Mouse (Mus musculus): ENCODE results near the gene Nudt4. TPM values are rescaled to one million over a fixed set of nuclear protein-coding genes. Genes with fewer than 3 reads are reported as not detected.

The Nudt4 gene
- polyA plus RNA-seq (2015; fragmentation: Nextera tagmentation; extraction: Ambion mirVana), result 46.0 and 53.6 TPM in 2 replicates

DNA sequence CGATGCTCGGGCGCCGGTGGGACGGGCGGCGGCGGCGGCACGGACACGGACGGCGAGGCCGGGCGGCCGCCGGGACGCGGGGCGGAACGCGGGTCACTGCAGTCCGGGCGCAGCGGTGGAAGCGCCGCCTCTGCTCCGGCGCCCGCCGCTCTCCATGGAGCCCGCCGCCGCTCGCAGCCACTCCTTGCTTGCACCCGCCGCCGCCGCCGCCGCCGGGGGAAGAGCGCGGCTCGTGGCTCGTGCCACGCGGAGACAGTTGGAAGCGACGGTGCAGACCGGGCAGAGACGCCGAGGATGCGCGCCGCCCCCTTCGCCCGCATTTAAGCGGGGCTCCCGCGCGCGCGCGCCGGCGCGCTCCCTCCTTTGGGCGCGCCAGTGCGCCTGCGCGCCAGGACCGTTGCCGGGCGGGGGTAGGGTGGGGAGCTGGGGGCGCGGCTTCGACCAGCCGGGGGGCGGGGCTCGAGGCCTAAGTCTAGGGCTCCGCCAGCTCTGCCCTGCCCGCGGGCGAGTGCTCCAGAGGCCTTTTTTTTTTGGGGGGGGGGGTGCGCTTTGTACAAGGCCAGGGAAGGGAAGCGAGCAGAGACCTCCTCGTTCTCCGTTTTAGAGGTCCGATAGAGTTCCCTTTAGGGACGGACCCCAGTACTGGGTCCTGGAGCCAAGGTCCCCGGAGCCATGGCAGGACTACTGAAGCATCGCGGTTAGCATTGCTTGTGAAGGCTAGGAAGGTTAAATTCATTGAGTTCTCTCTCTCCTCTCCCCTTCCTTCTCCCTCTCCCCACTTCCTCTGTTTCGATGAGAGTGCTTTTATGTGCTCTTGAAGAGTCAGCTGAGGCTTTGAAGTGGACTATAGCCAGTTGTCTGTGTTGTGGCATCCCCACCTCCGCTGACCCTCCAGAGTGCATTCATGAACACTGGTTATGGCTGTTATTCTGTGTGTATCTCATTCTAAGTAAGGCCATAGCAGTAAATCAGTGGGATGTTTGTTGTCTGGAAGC is at the start of gene Nudt4:
Gene Nudt4 (minus strand): TSS at position 296 of the 995 bp plus-strand sequence.
- ATAC-seq (ENCODE audit: insufficient read depth, low FRiP score), result peak; percentile 95
- 1% methylated on average over 82 of the region's 97 CpGs for WGBS
- Histone ChIP-seq H3K4me1 (ENCODE audit: control insufficient read depth, insufficient read depth, low read length) (peaks cover 22% of the 10 kb centered on the region), H3K9me3 (replicated peaks; ENCODE audit: control insufficient read depth, low read length) (no peaks in the 10 kb centered on the region), H3K36me3 (ENCODE audit: control insufficient read depth, insufficient read depth, low read length) (no peaks in the 10 kb centered on the region), H3K27me3 (ENCODE audit: control insufficient read depth, insufficient read depth, low read length) (no peaks in the 10 kb centered on the region), H3K9ac (ENCODE audit: low read length) (peak within 1 kb of the TSS; percentile 98), H3K4me2 (ENCODE audit: low read depth, low read length) (peak within 1 kb of the TSS; percentile 72), H3K4me3 (replicated peaks; ENCODE audit: low read length) (peak within 1 kb of the TSS; percentile 96), H3K27ac (ENCODE audit: low read length) (peak within 1 kb of the TSS; percentile 93)

DNA sequence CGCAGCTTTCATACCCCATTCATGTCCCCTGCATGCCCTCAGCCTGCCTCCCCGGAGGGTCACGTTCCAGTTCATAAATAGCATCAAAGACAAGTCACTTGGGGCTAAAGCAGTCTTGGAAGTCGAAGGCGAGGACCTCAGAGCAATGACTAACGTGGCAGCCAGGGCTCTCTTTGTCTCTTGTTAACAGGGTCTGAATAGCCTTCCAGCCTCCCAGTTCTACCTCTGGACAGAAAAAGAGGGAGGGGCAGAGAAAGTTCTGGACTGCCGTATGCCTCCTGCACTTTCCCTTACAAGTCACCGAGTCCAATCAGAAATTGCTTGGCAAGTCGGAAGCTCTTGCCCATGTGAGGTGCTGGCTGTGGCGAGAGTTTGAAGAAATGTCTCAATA is 47.4 kb upstream of the Nudt4 start:
- no peak for ATAC-seq (ENCODE audit: insufficient read depth, low FRiP score)
- no peak overlapping the region for H3K9ac ChIP-seq (ENCODE audit: low read length)
- H3K4me3 ChIP-seq (replicated peaks; ENCODE audit: low read length), result no peak overlapping the region
- H3K27me3 ChIP-seq (ENCODE audit: control insufficient read depth, insufficient read depth, low read length), result no peaks in the 10 kb centered on the region
- no peaks in the 10 kb centered on the region for H3K4me1 ChIP-seq (ENCODE audit: control insufficient read depth, insufficient read depth, low read length)
- H3K4me2 ChIP-seq (ENCODE audit: low read depth, low read length), result no peak overlapping the region
- no peak overlapping the region for H3K27ac ChIP-seq (ENCODE audit: low read length)
- no peaks in the 10 kb centered on the region for H3K9me3 ChIP-seq (replicated peaks; ENCODE audit: control insufficient read depth, low read length)
- 54% methylated on average over 10 of the region's 10 CpGs for WGBS
- no peaks in the 10 kb centered on the region for H3K36me3 ChIP-seq (ENCODE audit: control insufficient read depth, insufficient read depth, low read length)

DNA sequence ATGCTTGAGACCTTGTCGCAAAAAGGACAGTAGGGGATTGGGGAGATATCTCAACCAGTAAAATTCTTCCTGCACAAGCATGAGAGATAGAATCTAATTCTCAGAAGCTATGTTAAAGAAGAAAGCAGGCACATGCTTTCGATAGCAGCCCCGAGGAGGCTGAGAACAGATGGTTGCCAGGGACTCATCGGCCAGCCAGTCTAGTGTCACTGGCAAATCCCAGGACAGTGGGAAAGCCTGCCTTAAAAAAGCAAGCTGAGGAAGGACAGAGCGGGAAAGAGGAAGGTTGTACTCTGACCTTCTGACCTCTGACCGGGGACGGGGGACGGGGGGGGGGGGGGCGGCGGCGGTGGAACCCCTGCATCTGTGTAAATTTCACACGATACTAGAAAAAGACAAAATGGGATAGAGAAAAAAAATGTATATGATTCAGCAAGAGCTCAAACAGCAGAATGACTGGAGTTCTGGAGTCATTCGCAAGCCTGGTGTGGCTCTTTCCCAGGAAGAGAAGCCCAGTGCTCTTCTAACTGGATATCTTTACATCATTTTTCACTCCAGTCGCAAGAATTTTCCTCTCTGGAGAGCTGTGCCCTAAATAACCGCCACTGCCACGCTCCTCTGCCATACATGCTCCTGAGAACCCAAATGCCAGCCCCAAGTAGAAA is 46.9 kb upstream of the Nudt4 start:
- H3K4me1 ChIP-seq (ENCODE audit: control insufficient read depth, insufficient read depth, low read length), result no peaks in the 10 kb centered on the region
- H3K4me3 ChIP-seq (replicated peaks; ENCODE audit: low read length), result no peak overlapping the region
- H3K9ac ChIP-seq (ENCODE audit: low read length), result no peak overlapping the region
- H3K4me2 ChIP-seq (ENCODE audit: low read depth, low read length), result no peak overlapping the region
- H3K9me3 ChIP-seq (replicated peaks; ENCODE audit: control insufficient read depth, low read length), result no peaks in the 10 kb centered on the region
- WGBS, result 52% methylated on average over 16 of the region's 16 CpGs
- no peak for ATAC-seq (ENCODE audit: insufficient read depth, low FRiP score)
- H3K27ac ChIP-seq (ENCODE audit: low read length), result no peak overlapping the region
- H3K27me3 ChIP-seq (ENCODE audit: control insufficient read depth, insufficient read depth, low read length), result no peaks in the 10 kb centered on the region
- H3K36me3 ChIP-seq (ENCODE audit: control insufficient read depth, insufficient read depth, low read length), result no peaks in the 10 kb centered on the region

- Histone ChIP-seq H3K27me3 (ENCODE audit: control insufficient read depth, insufficient read depth, low read length) (no peaks in the 10 kb centered on the region), H3K4me1 (ENCODE audit: control insufficient read depth, insufficient read depth, low read length) (peaks cover 4% of the 10 kb centered on the region; the same call in 1 of the 2 replicates), H3K9me3 (replicated peaks; ENCODE audit: control insufficient read depth, low read length) (no peaks in the 10 kb centered on the region), H3K4me2 (ENCODE audit: low read depth, low read length) (0 out of 2 replicates have a peak overlapping the region, but pooled peaks have one; percentile 3), H3K4me3 (replicated peaks; ENCODE audit: low read length) (no peak overlapping the region), H3K27ac (ENCODE audit: low read length) (no peak overlapping the region), H3K9ac (ENCODE audit: low read length) (no peak overlapping the region), H3K36me3 (ENCODE audit: control insufficient read depth, insufficient read depth, low read length) (no peaks in the 10 kb centered on the region)
- 51% methylated on average over 22 of the region's 22 CpGs for WGBS
- peak; percentile 53; the same call in 1 of the 2 replicates for ATAC-seq (ENCODE audit: insufficient read depth, low FRiP score)
Measured at GRCm38 (mm10) chr10:95604979-95605613, 41.1 kb upstream of the Nudt4 start.

DNA sequence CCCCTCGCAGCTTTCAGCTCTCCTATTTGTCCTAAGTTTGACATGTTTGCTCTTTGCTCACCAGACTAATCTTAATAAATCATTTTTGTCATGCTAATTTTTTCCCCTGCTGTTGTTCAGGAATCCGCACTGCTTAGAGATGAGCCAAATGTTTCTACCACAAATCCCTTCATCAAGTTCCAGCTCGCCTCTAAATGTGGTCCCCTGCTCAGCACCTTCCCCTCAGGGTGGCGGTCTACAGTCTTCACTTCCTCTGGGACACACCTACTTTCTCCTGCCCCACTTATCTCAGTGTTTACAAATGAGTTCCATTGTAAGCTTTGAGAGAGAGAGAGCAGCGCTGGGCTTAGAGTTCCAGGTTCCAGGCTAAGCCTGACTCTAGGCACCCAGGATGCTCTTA is 36.6 kb upstream of the Nudt4 start:
- ATAC-seq (ENCODE audit: insufficient read depth, low FRiP score), result peak; percentile 39; the same call in 1 of the 2 replicates
- WGBS, result 15% methylated on average over 5 of the region's 5 CpGs

DNA sequence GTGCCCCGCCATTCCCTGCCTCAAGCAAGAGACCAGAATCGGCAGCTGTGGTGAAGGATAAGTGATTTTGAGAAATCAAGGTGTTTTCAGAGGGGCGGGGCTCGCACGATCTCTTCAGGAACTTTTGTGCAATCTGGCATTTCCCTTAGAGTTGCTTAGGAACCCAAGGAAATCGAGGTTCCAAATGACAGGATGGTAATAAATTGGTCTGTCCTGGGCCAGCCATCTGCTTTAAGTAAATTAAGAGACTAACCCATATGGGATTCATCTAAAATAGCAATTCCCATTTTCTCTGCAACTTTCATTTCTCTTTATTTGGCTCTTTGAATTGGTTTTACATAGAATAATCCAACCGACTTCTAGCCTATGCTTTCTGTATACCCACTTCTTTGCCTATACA is 35.8 kb upstream of the Nudt4 start:
- Histone ChIP-seq H3K27me3 (ENCODE audit: control insufficient read depth, insufficient read depth, low read length) (no peaks in the 10 kb centered on the region), H3K4me2 (ENCODE audit: low read depth, low read length) (no peak overlapping the region), H3K9ac (ENCODE audit: low read length) (no peak overlapping the region), H3K4me3 (replicated peaks; ENCODE audit: low read length) (no peak overlapping the region), H3K9me3 (replicated peaks; ENCODE audit: control insufficient read depth, low read length) (no peaks in the 10 kb centered on the region), H3K4me1 (ENCODE audit: control insufficient read depth, insufficient read depth, low read length) (peaks cover 4% of the 10 kb centered on the region; the same call in 1 of the 2 replicates), H3K27ac (ENCODE audit: low read length) (no peak overlapping the region), H3K36me3 (ENCODE audit: control insufficient read depth, insufficient read depth, low read length) (no peaks in the 10 kb centered on the region)
- ATAC-seq (ENCODE audit: insufficient read depth, low FRiP score), result no peak
- 72% methylated on average over 7 of the region's 7 CpGs for WGBS

More for the DNA sequence above, 36.6 kb upstream of the Nudt4 start:
- no peaks in the 10 kb centered on the region for H3K36me3 ChIP-seq (ENCODE audit: control insufficient read depth, insufficient read depth, low read length)
- H3K4me1 ChIP-seq (ENCODE audit: control insufficient read depth, insufficient read depth, low read length), result peaks cover 4% of the 10 kb centered on the region; the same call in 1 of the 2 replicates
- no peaks in the 10 kb centered on the region for H3K27me3 ChIP-seq (ENCODE audit: control insufficient read depth, insufficient read depth, low read length)
- no peaks in the 10 kb centered on the region for H3K9me3 ChIP-seq (replicated peaks; ENCODE audit: control insufficient read depth, low read length)
- H3K4me2 ChIP-seq (ENCODE audit: low read depth, low read length), result no peak overlapping the region
- no peak overlapping the region for H3K27ac ChIP-seq (ENCODE audit: low read length)
- H3K4me3 ChIP-seq (replicated peaks; ENCODE audit: low read length), result no peak overlapping the region
- no peak overlapping the region for H3K9ac ChIP-seq (ENCODE audit: low read length)

DNA sequence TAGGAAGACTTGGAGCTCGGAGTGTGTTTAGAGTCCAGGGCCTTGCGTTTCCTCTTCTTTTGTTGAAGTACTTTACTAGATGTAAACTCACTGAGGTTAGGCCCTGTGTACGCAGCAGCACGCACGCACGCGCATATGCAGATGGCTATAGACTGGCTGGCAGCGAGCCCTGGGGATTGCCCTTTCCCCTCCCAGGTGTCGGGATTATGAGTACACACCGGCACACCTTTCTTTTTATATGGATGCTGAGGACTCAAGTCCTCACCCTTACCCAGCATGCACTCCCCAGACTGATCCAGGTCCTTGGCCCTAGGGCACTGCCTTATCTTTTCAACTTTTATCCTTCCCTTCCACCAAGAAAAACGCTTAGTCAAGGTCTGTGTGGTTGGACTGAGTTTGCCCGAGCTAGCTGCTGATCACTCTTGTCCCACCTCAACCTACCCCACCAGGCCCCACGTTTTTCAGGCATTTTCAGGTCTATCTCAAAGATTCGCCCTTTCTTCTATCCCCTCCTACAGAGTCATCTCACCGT is 34.2 kb upstream of the Nudt4 start:
- H3K9me3 ChIP-seq (replicated peaks; ENCODE audit: control insufficient read depth, low read length), result no peaks in the 10 kb centered on the region
- no peak overlapping the region for H3K4me2 ChIP-seq (ENCODE audit: low read depth, low read length)
- no peak overlapping the region for H3K9ac ChIP-seq (ENCODE audit: low read length)
- 74% methylated on average over 15 of the region's 15 CpGs for WGBS
- peaks cover 4% of the 10 kb centered on the region; the same call in 1 of the 2 replicates for H3K4me1 ChIP-seq (ENCODE audit: control insufficient read depth, insufficient read depth, low read length)
- no peaks in the 10 kb centered on the region for H3K27me3 ChIP-seq (ENCODE audit: control insufficient read depth, insufficient read depth, low read length)
- H3K36me3 ChIP-seq (ENCODE audit: control insufficient read depth, insufficient read depth, low read length), result no peaks in the 10 kb centered on the region
- no peak overlapping the region for H3K27ac ChIP-seq (ENCODE audit: low read length)
- no peak overlapping the region for H3K4me3 ChIP-seq (replicated peaks; ENCODE audit: low read length)
- peak; percentile 34; the same call in 1 of the 2 replicates for ATAC-seq (ENCODE audit: insufficient read depth, low FRiP score)

DNA sequence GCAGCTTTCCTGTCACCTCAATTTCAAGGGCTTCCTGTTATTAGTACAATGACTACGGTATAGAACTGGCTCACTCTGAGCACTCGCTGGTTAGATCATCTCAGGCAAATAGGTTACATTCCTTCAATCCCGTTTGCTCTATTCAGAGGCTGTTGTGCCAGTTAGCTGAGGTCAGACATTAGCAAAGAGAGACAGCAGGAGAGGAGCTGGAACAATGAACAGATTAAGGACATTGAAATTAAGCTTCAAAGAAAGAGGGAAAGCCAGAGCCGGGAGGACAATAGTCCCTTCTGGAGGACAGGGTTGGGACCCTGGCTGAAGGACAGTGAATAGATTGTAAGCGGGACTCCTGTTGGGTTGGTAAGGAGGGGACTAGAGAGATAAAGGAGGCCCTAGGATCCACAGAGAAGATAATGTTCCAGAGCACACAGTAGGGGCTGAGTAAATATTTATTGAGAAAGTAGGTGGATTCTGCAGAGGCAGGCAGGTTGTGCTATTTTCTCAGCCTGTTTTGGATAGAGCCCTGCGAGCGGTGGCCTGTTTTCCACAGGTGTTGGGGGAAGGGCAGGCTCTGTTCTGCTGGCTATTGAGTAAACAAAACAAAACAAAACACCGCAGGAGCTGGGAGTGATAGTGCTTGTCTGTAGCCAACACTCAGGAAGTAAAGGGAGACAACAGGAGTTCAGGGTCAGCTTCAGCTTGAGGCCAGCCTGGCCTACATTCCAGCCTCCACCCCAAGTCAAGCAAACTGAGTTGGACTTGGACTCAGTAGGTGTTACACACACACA is 32.1 kb upstream of the Nudt4 start:
- ATAC-seq (ENCODE audit: insufficient read depth, low FRiP score), result no peak
- Histone ChIP-seq H3K27me3 (ENCODE audit: control insufficient read depth, insufficient read depth, low read length) (no peaks in the 10 kb centered on the region), H3K9ac (ENCODE audit: low read length) (no peak overlapping the region), H3K27ac (ENCODE audit: low read length) (no peak overlapping the region), H3K4me3 (replicated peaks; ENCODE audit: low read length) (no peak overlapping the region), H3K4me2 (ENCODE audit: low read depth, low read length) (no peak overlapping the region), H3K4me1 (ENCODE audit: control insufficient read depth, insufficient read depth, low read length) (peaks cover 4% of the 10 kb centered on the region; the same call in 1 of the 2 replicates), H3K9me3 (replicated peaks; ENCODE audit: control insufficient read depth, low read length) (no peaks in the 10 kb centered on the region), H3K36me3 (ENCODE audit: control insufficient read depth, insufficient read depth, low read length) (no peaks in the 10 kb centered on the region)
- WGBS, result 51% methylated on average over 8 of the region's 8 CpGs

Data from stomach, embryonic 16.5 days (tissue).